Mouse (Mus musculus) midbrain, embryonic 16.5 days (tissue): ENCODE measurements around the gene Tet3. TPM values are rescaled to one million over a fixed set of nuclear protein-coding genes. Genes with fewer than 3 reads are reported as not detected.

Experiments
- ATAC-seq: fragments of 200-750 bp; cut with Nextera tagmentation; 2 replicates; pipeline ENCODE4 v1.8.0; 2017; ENCODE audit warnings: moderate TSS enrichment
- H3K27ac ChIP-seq: fragments of 300-500 bp; sonication (generic); 2 replicates; pipeline ENCODE4 v1.5.1; 2014; ENCODE audit warnings: mild to moderate bottlenecking, low read length, mixed read lengths
- H3K27me3 ChIP-seq: fragments of 300-500 bp; sonication (generic); 2 replicates; pipeline ENCODE4 v1.6.1; 2014; ENCODE audit warnings: low read depth, low read length, mixed read lengths; ENCODE audit not compliant: control insufficient read depth, insufficient read depth
- H3K36me3 ChIP-seq: fragments of 300-500 bp; sonication (generic); 2 replicates; pipeline ENCODE4 v1.6.1; 2014; ENCODE audit warnings: mild to moderate bottlenecking, low read length, moderate library complexity, mixed read lengths; ENCODE audit not compliant: control insufficient read depth, insufficient read depth
- H3K4me1 ChIP-seq: fragments of 300-500 bp; sonication (generic); 2 replicates; pipeline ENCODE4 v1.6.1; 2014; ENCODE audit warnings: mild to moderate bottlenecking, low read length, mixed read lengths; ENCODE audit not compliant: control insufficient read depth, insufficient read depth
- H3K4me2 ChIP-seq: fragments of 300-500 bp; sonication (generic); 2 replicates; pipeline ENCODE4 v1.6.1; 2014; ENCODE audit warnings: mild to moderate bottlenecking, low read length, mixed read lengths
- H3K4me3 ChIP-seq: fragments of 300-500 bp; sonication (generic); 2 replicates; pipeline ENCODE4 v1.5.1; 2014; ENCODE audit warnings: low read depth, mild to moderate bottlenecking, low read length, moderate library complexity, mixed read lengths
- H3K9ac ChIP-seq: fragments of 300-500 bp; sonication (generic); 2 replicates; pipeline ENCODE4 v1.6.1; 2014; ENCODE audit warnings: low read depth, low read length, mixed read lengths
- H3K9me3 ChIP-seq: fragments of 300-500 bp; sonication (generic); replicated peaks from 2 replicates; pipeline ENCODE4 v1.6.1; 2014; ENCODE audit warnings: mild to moderate bottlenecking, low read length, mixed read lengths; ENCODE audit not compliant: control insufficient read depth, poor library complexity, severe bottlenecking
- WGBS: fragments of 180-500 bp; shearing (Covaris S2); extraction: QIAGEN DNeasy Blood & Tissue Kit; methylation state at CpG from one replicate; pipeline ENCODE4 v1.1.7; 2014; 5-methylcytosine and 5-hydroxymethylcytosine counted together
- polyA plus RNA-seq: library from polyadenylated mRNA; unstranded; fragments of >200 nt; fragmentation: Nextera tagmentation; extraction: Ambion mirVana; gene quantifications from 2 replicates; pipeline ENCODE4 v1.2.1, GENCODE M21; 2015

The Tet3 gene
- polyA plus RNA-seq, 1 experiment from 2014 or later = 53.2 TPM

- Histone ChIP-seq H3K9ac (no peak overlapping the region), H3K4me3 (no peak overlapping the region), H3K9me3 (0 out of 2 replicates have a peak, but pooled peaks cover 2% of the 10 kb centered on the region), H3K27ac (no peak overlapping the region), H3K36me3 (no peaks in the 10 kb centered on the region), H3K4me1 (no peaks in the 10 kb centered on the region), H3K27me3 (no peaks in the 10 kb centered on the region), H3K4me2 (no peak overlapping the region)
- 95% methylated on average over 10 of the region's 10 CpGs for WGBS
- no peak for ATAC-seq
These were observed 40.2 kb upstream of the Tet3 start for GRCm38 (mm10) chr6:83499078-83499477.

GRCm38 (mm10) chr6:83496753-83497710, 38.1 kb upstream of the Tet3 start:
- WGBS = 87% methylated on average over 22 of the region's 22 CpGs
- Histone ChIP-seq H3K4me2 (no peak overlapping the region), H3K4me3 (no peak overlapping the region), H3K9me3 (0 out of 2 replicates have a peak, but pooled peaks cover 2% of the 10 kb centered on the region), H3K27me3 (no peaks in the 10 kb centered on the region), H3K27ac (no peak overlapping the region), H3K4me1 (no peaks in the 10 kb centered on the region), H3K9ac (no peak overlapping the region), H3K36me3 (peaks cover 6% of the 10 kb centered on the region; the same call in 1 of the 2 replicates)
- no peak for ATAC-seq

GRCm38 (mm10) chr6:83496009-83496752, 37.3 kb upstream of the Tet3 start:
- H3K9ac ChIP-seq = no peak overlapping the region
- H3K9me3 ChIP-seq = 0 out of 2 replicates have a peak, but pooled peaks cover 2% of the 10 kb centered on the region
- H3K27me3 ChIP-seq = no peaks in the 10 kb centered on the region
- no peak overlapping the region for H3K4me2 ChIP-seq
- H3K36me3 ChIP-seq = peaks cover 6% of the 10 kb centered on the region; the same call in 1 of the 2 replicates
- H3K4me3 ChIP-seq = no peak overlapping the region
- no peak for ATAC-seq
- H3K27ac ChIP-seq = no peak overlapping the region
- WGBS = 90% methylated on average over 9 of the region's 9 CpGs
- H3K4me1 ChIP-seq = no peaks in the 10 kb centered on the region

GRCm38 (mm10) chr6:83490622-83491021, 31.7 kb upstream of the Tet3 start:
- no peaks in the 10 kb centered on the region for H3K4me1 ChIP-seq
- no peak overlapping the region for H3K4me3 ChIP-seq
- H3K4me2 ChIP-seq = no peak overlapping the region
- H3K9me3 ChIP-seq = no peaks in the 10 kb centered on the region
- 87% methylated on average over 4 of the region's 4 CpGs for WGBS
- no peaks in the 10 kb centered on the region for H3K27me3 ChIP-seq
- H3K36me3 ChIP-seq = peaks cover 30% of the 10 kb centered on the region
- H3K9ac ChIP-seq = no peak overlapping the region
- H3K27ac ChIP-seq = no peak overlapping the region
- no peak for ATAC-seq

- no peaks in the 10 kb centered on the region for H3K27me3 ChIP-seq
- H3K36me3 ChIP-seq = peaks cover 30% of the 10 kb centered on the region
These were observed 29.3 kb upstream of the Tet3 start for GRCm38 (mm10) chr6:83488200-83488599.

GRCm38 (mm10) chr6:83487298-83487697, 28.4 kb upstream of the Tet3 start:
- Histone ChIP-seq H3K27me3 (no peaks in the 10 kb centered on the region), H3K9ac (no peak overlapping the region), H3K4me3 (no peak overlapping the region), H3K9me3 (no peaks in the 10 kb centered on the region), H3K4me1 (no peaks in the 10 kb centered on the region), H3K4me2 (no peak overlapping the region), H3K36me3 (peaks cover 30% of the 10 kb centered on the region), H3K27ac (no peak overlapping the region)
- WGBS = 93% methylated on average over 4 of the region's 4 CpGs
- ATAC-seq = no peak

More at GRCm38 (mm10) chr6:83488200-83488599, 29.3 kb upstream of the Tet3 start:
- Histone ChIP-seq H3K9ac (no peak overlapping the region), H3K27ac (no peak overlapping the region), H3K4me2 (no peak overlapping the region), H3K9me3 (no peaks in the 10 kb centered on the region), H3K4me3 (no peak overlapping the region), H3K4me1 (no peaks in the 10 kb centered on the region)
- WGBS = 94% methylated on average over 5 of the region's 5 CpGs
- no peak for ATAC-seq

GRCm38 (mm10) chr6:83485854-83486253, 27.0 kb upstream of the Tet3 start:
- Histone ChIP-seq H3K4me2 (no peak overlapping the region), H3K9me3 (no peaks in the 10 kb centered on the region), H3K36me3 (peaks cover 30% of the 10 kb centered on the region), H3K27me3 (no peaks in the 10 kb centered on the region), H3K27ac (no peak overlapping the region), H3K9ac (no peak overlapping the region), H3K4me1 (no peaks in the 10 kb centered on the region), H3K4me3 (no peak overlapping the region)
- no peak for ATAC-seq
- 69% methylated on average over 4 of the region's 4 CpGs for WGBS

- Histone ChIP-seq H3K27me3 (no peaks in the 10 kb centered on the region), H3K9me3 (no peaks in the 10 kb centered on the region), H3K36me3 (peaks cover 21% of the 10 kb centered on the region), H3K4me3 (no peak overlapping the region), H3K4me1 (no peaks in the 10 kb centered on the region), H3K27ac (no peak overlapping the region), H3K4me2 (no peak overlapping the region), H3K9ac (no peak overlapping the region)
- ATAC-seq = no peak
- WGBS = 91% methylated on average over 7 of the region's 7 CpGs
These were observed 24.9 kb upstream of the Tet3 start for GRCm38 (mm10) chr6:83483776-83484175.
